ENCODE assay signal across 20 mouse cellular contexts in genomic region chr6:108895129-108895528, GRCm38 (mm10).
DNase-seq lines count a peak whose midpoint lies in the region; ATAC-seq lines count a peak whose summit lies in the region.
"Had no signal": no experiment of that assay in that cellular context is flagged by ENCODE, and none has a peak within 500 bp of the region (broad histone marks: within the 10 kb centered on the region; RNA-seq: fewer than 3 reads in every experiment).

No protein-coding gene starts in this region.

- DNase-seq in 416B (ENCODE audit: low read depth) = peak; percentile 91
- no peak for DNase-seq in heart, postnatal 10 days
- no peak for DNase-seq in T-cell, adult 2 months (ENCODE audit: low spot score)
- no peak for DNase-seq in left cerebral cortex, adult 8-10 months (ENCODE audit: low spot score in 2 of 2)
- DNase-seq: adrenal gland, postnatal 14 days; cerebellum, adult 18-20 months; cerebellum, postnatal 10 days; gastrocnemius, postnatal 25 days; kidney, adult 18-20 months; kidney, postnatal 25 days; left cerebral cortex, postnatal 4 days; liver, postnatal 0 days; lung, postnatal 4 days; midbrain, embryonic 14.5 days; retina, postnatal 1 day; right cerebral cortex, postnatal 14 days had no signal

- ATAC-seq in CD4-positive, CD25-positive, alpha-beta regulatory T cell, adult 4 months = peak; percentile 76
- peak; percentile 61 for ATAC-seq in activated CD4-positive, CD25-positive, alpha-beta regulatory T cell, adult 4 months
- ATAC-seq: forebrain, embryonic 13.5 days; liver, embryonic 12.5 days; liver, postnatal 0 days had no signal

- intact Hi-C loops in heart, postnatal 10 days (cut with DNase I) = no loop called here
